Mouse (Mus musculus): ENCODE data around the gene Gli3.
A peak's percentile ranks its signal among the peaks of the same experiment; 100 is the strongest.

The Gli3 gene

GRCm38 (mm10) chr13:15724723-15725122 is 261.7 kb downstream of the Gli3 start:
- DNase-seq, result no peak

- peak; percentile 49 for DNase-seq
Measured at GRCm38 (mm10) chr13:15741771-15742170, 278.7 kb downstream of the Gli3 start.

GRCm38 (mm10) chr13:15742308-15742707 is 279.3 kb downstream of the Gli3 start:
- DNase-seq, result no peak

GRCm38 (mm10) chr13:15742777-15743176 is 279.7 kb downstream of the Gli3 start:
- DNase-seq, result no peak

- peak; percentile 81 for DNase-seq
Measured at GRCm38 (mm10) chr13:15758835-15759632, 296.0 kb downstream of the Gli3 start.

GRCm38 (mm10) chr13:15759633-15760441 is 296.8 kb downstream of the Gli3 start:
- no peak for DNase-seq

GRCm38 (mm10) chr13:15762291-15762690 is 299.3 kb downstream of the Gli3 start:
- DNase-seq, result no peak

- DNase-seq, result peak; percentile 20
Measured at GRCm38 (mm10) chr13:15762901-15763417, 299.9 kb downstream of the Gli3 start.

GRCm38 (mm10) chr13:15777624-15778023 is 314.6 kb downstream of the Gli3 start:
- DNase-seq, result no peak
